In genomic region chr5:3320225-3320624, GRCm38 (mm10) we compare ENCODE assay signal across 12 mouse cellular contexts.
"Had no signal": no experiment of that assay in that cellular context is flagged by ENCODE, and none has a peak within 500 bp of the region (broad histone marks: within the 10 kb centered on the region; RNA-seq: fewer than 3 reads in every experiment).

No protein-coding gene starts in this region.

- H3K9me3 ChIP-seq: limb, embryonic 12.5 days; midbrain, embryonic 12.5 days had no signal

- H3K4me1 ChIP-seq: limb, embryonic 12.5 days; midbrain, embryonic 12.5 days had no signal

- H3K4me2 ChIP-seq: limb, embryonic 12.5 days; midbrain, embryonic 12.5 days had no signal

- H3K9ac ChIP-seq: limb, embryonic 12.5 days; liver, embryonic 14.5 days; midbrain, embryonic 12.5 days had no signal

- H3K27ac ChIP-seq: layer of hippocampus, adult 2 months; limb, embryonic 12.5 days; liver, embryonic 14.5 days; midbrain, embryonic 12.5 days; stomach, postnatal 0 days had no signal

- H3K4me3 ChIP-seq: layer of hippocampus, adult 2 months; limb, embryonic 12.5 days; midbrain, embryonic 12.5 days; myocyte had no signal

- H3K27me3 ChIP-seq: limb, embryonic 12.5 days; midbrain, embryonic 12.5 days had no signal

- H3K36me3 ChIP-seq: limb, embryonic 12.5 days; midbrain, embryonic 12.5 days had no signal

- DNase-seq: kidney, adult 2 months; kidney, postnatal 14 days; liver; lung, adult 18-20 months; right cerebral cortex, adult 18-20 months; thymus, postnatal 4 days had no signal
